Mouse (Mus musculus): ENCODE data around the gene Aoc1. TPM values are rescaled to one million over a fixed set of nuclear protein-coding genes. Genes with fewer than 3 reads are reported as not detected.
A peak's percentile ranks its signal among the peaks of the same experiment; 100 is the strongest.
"Not testable (repeated sequence)": the region's sequence is repeated elsewhere in the genome, so short reads cannot be mapped to it uniquely, and the experiment has no call there.

The Aoc1 gene
- total RNA-seq, 2 experiments from 2014 or later: not detected

- peak; percentile 54 to 66 for DNase-seq (ENCODE audit: low spot score in 2 of 2)
- intact Hi-C loops (cut with DNase I): loop anchor here (5.0 kb wide), 1 partner anchor 97 kb away; no protein-coding TSS in a partner anchor
These were observed 12.4 kb upstream of the Aoc1 start for GRCm38 (mm10) chr6:48860130-48860815.

DNA sequence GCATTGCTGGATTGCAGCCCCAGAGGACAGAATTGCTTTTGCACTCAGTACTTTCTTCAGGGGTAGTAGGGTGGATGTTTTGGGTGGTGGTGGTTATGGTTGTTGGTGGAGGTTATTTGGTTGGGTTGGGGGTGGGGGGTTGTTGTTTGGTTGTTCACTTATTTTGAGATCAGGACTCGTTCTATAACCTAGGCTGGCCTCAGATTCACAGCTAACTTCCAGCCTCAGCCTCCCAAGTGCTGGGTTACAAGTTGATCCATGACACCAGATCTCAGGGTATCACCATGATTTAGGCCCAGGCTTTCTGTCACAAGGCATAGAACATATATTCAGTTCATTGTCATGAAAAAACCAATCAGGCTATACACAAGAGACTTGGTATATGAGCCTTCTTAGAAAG lies 11.8 kb upstream of the Aoc1 start:
- no peak for DNase-seq (ENCODE audit: low spot score in 2 of 2)
- intact Hi-C loops (cut with DNase I): loop anchor here (5.0 kb wide), 1 partner anchor 96 kb away; no protein-coding TSS in a partner anchor

GRCm38 (mm10) chr6:48861616-48862280 lies 10.9 kb upstream of the Aoc1 start:
- intact Hi-C loops (cut with DNase I): loop anchor here (5.0 kb wide), 1 partner anchor 96 kb away; no protein-coding TSS in a partner anchor

DNA sequence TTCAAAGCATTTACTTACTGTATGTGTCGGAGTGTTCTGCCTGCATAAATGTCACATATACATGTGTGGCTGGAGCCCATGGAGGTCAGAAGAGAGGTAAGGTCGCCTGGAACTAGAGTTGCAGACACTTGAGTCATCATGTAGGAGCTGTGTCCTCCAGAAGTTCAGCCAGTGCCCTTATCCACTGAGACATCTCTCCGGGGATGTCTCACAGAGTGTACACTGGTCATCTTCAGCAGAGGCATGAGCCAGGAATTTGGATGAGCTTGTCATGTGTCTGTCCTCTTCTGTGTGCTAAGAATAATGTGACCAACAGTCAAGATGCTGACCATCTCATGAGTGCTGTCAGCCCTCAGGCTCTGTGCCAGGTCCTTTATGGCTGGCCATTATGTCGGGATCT lies 9.9 kb upstream of the Aoc1 start:
- intact Hi-C loops (cut with DNase I): loop anchor here (5.0 kb wide), 1 partner anchor 94 kb away; no protein-coding TSS in a partner anchor

More at GRCm38 (mm10) chr6:48861616-48862280, 10.9 kb upstream of the Aoc1 start:
- DNase-seq (ENCODE audit: low spot score in 2 of 2): no peak

GRCm38 (mm10) chr6:48863488-48863887 lies 9.2 kb upstream of the Aoc1 start:
- intact Hi-C loops (cut with DNase I): loop anchor here (5.0 kb wide), 1 partner anchor 94 kb away; no protein-coding TSS in a partner anchor
- no peak for DNase-seq (ENCODE audit: low spot score in 2 of 2)

More for the DNA sequence above, 9.9 kb upstream of the Aoc1 start:
- no peak for DNase-seq (ENCODE audit: low spot score in 2 of 2)

DNA sequence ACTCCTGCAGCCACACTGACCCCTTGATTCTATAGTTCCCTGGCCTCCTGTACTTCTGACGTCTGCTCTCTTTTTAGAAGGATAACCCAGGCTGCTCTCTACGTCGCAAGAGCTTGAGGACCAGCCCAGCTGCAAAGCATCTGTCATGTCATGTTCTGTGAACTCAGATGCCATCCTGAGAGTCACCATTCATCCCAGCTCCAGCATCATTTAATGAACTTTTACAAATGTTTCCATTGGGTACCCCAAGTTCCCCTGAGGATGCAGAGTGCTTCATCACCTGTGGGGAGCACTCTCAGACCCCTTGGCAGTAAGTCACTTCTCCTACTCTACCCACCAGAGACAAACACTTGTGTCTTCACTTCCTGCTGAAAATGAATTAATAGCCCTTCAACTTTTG lies 8.5 kb upstream of the Aoc1 start:
- no peak for DNase-seq (ENCODE audit: low spot score in 2 of 2)
- intact Hi-C loops (cut with DNase I): loop anchor here (5.0 kb wide), 1 partner anchor 93 kb away; no protein-coding TSS in a partner anchor

GRCm38 (mm10) chr6:48864723-48865122 lies 8.0 kb upstream of the Aoc1 start:
- DNase-seq (ENCODE audit: low spot score in 2 of 2): no peak
- intact Hi-C loops (cut with DNase I): loop anchor here (5.0 kb wide), 1 partner anchor 93 kb away; no protein-coding TSS in a partner anchor

DNA sequence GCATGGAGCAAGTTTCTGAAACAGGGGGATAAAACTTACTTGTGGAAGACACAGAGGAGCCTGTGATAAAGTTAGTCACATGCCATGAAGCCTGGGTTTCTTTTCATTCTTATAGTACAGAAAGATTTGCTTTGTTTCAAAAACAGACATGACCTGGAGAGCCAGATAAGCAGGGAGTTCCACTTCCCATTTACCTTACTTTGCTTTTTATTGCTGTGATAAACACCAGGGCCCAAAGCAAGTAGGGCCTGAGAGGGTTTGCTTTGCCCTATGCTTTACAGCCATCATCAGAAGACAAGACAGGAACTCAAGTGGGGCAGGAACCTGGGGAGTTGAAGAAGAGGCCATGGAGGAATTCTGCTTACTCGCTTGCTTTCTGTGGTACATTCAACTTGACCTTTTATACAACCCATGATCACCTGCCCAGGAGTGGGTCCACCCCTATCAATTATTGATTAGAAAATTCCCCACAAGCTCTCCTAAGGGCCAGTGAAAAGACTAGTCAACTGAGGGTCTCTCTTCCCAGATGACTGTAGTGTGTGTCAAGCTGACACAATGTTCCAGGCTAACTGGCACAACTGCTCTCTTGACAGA lies 7.4 kb upstream of the Aoc1 start:
- DNase-seq (ENCODE audit: low spot score in 2 of 2): no peak
- intact Hi-C loops (cut with DNase I): no loop called here

DNA sequence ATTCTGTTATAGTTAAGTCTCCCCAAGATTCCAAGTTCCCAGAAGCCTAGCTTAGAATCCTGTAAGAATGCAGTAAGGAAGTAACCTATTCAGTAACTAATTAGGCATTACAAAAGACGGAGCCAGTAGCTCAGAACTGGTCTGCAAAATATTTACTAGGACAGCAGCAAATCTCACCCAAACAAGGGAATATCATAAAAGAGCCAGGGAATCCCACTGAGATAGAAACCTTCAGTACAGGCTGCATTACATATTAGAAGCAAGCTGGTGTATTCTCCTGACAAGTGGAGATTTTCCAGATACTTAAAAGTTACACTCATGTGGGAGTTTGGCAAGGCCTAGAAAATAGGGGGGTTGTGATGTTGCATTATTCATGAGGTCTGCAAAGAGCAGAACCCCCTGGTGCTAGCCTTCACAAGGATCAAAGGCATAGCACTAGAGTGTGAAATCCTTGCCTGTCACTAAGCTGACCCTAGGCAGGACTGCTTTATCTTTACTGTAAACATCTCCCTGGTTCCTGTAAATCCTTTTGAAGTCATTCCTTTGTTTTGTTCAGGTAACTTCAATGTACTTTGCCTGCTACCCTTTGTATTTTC lies 6.2 kb upstream of the Aoc1 start:
- DNase-seq (ENCODE audit: low spot score in 2 of 2); intact Hi-C loops (cut with DNase I): not testable (repeated sequence)

DNA sequence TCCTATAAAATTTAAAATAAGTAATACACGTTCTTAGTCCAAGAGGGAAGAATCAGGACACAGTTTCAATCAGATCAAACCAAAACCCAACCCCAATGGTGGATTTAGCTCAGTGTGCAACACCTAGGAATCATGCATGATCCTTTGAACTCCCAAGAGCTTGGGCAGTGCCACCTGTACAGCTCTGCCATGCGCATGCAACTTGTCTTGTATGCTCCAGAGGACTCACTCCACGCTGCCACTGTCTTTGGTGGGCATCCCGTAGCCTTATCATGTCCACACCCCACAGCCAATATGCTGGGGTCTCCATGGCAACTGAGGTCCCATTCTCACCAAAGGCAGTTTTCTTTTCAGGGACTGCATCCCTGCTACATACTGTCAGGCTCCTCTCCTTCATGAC lies 5.5 kb upstream of the Aoc1 start:
- intact Hi-C loops (cut with DNase I): no loop called here
- no peak for DNase-seq (ENCODE audit: low spot score in 2 of 2)

DNA sequence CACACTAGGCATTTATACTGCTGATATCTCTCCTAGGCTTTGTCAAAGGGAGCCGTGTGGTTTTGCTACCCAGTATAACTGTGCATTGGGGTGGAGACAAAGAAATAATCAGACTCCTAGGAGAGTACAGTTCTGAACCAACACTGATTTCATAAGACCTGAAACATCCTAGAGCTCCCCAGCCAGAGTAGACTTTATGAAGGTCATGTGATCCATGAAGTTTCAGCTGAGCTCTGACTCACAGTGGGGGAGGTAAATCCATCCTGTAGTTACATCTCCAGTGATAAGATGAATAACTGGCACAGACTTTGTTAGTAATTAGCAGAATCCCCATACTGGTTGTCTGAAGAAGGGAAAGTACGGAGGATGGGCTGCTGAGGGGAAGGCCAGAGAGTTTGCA lies 2.9 kb upstream of the Aoc1 start:
- no peak for DNase-seq (ENCODE audit: low spot score in 2 of 2)
- intact Hi-C loops (cut with DNase I): no loop called here

- intact Hi-C loops (cut with DNase I): no loop called here
- DNase-seq (ENCODE audit: low spot score in 2 of 2): no peak
These were observed 1.9 kb downstream of the Aoc1 start for GRCm38 (mm10) chr6:48874576-48874975.

- DNase-seq (ENCODE audit: low spot score in 2 of 2): no peak
- intact Hi-C loops (cut with DNase I): no loop called here
These were observed 2.8 kb downstream of the Aoc1 start for GRCm38 (mm10) chr6:48875515-48875914.

DNA sequence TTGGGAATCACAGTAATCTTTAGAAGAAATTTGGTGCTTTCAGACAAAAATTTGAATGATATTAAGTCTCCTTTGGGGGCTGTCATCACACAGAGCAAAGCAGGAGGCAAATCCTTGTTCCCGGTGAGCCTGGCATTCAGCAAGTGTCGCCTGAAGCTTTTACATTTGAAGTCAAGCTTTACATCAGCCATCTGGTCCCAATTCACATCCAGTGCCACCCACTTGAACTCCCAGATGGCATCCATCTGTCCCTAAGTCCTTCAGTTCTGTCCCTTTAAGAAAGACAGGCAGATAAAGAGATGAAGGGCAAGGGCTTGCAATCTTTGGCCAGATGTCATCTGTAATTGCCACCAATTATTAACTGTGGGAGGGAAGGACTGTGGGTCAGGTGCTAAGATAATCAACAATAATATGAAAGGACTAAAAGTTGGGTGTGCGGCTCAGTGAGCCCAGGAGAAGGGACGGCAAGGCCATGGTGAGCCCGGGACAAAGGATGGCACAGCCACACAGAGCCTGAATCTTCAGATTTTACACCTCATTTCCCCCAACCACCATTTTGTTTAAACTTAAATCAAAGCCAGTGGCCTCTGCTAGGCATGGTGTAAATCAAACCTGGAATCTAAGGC lies 3.9 kb downstream of the Aoc1 start:
- DNase-seq (ENCODE audit: low spot score in 2 of 2): peak; percentile 12
- intact Hi-C loops (cut with DNase I): no loop called here

DNA sequence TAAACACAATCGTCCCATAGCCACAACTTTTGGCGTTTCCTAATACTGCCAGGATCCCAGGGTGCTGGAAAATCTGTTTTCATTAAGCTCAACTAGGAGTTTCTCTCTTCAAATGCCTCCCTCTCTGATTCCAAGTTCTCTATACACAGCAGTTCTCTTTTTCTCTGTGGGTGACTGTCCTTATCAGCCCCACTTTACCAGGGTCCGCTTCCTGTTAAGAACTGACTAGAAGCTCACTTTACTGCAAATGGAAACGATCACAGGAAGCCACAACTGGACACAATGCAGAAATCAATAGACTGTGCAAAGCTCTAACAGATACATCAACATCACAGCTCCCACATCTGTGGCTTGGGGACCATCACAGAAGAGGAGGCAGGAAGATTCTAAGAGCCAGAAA lies 21.5 kb downstream of the Aoc1 start:
- no peak for DNase-seq (ENCODE audit: low spot score in 2 of 2)

DNA sequence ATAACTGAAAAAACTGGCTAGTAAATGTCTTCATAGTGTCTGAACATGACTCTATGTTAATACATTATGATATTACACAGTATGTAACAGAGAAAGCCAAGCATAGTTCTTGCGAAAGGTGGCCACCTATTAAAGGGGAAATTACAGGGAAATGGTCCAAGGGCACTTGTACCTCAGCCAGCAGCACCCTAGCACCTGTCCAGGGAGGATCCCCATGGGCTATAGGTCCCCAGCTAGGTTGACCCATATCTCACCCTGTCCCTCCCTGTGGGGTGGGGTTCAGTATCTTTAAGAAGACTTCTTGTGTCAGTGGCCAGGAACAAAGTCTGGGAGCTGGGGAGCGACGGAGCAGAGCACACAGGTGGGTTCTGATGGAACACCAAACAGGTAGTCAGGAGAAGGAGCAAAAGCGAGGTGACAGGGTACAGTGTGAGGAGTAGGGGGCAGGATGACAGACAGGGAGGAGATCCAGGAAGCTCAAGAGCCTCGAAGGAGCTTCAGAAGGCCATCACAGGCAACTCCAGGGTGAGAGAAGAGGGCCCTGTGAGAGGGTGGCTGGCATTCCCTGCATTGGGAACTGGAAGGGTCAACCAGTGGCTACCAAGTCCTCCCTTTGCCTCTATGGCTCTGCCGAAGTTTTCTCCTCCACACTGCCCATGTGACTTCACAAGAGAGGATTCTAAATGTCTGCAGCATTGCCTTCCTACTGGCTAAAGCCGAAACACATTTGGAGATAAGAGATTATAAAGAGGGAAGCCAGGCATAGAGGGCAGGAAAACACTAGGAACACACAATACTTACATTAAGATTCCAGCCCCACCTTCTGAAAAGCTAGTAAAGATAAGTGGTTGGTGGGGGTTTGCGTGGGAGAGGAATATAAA lies 22.5 kb downstream of the Aoc1 start:
- no peak for DNase-seq (ENCODE audit: low spot score in 2 of 2)
- intact Hi-C loops (cut with DNase I): no loop called here

More for the DNA sequence above, 21.5 kb downstream of the Aoc1 start:
- intact Hi-C loops (cut with DNase I): no loop called here

DNA sequence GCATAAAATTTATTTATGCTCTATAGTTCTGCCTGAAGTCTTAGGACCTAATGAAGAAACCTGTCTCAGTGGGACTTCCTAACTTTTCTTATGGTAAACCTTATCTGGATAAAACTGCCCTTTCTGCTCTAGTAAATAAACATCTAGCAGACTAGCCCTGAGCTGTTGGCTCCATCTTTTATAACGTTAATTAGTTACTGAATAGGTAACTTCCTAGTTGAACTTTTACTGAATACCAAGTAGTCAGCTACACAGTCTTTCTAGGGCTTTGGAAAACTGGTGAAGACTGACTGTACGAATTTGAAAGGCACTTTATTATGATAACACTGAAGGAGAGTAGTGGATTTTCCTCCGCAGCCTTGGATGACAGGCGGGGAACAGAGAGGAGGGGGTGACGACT lies 23.2 kb downstream of the Aoc1 start:
- intact Hi-C loops (cut with DNase I): no loop called here
- DNase-seq (ENCODE audit: low spot score in 2 of 2): no peak

GRCm38 (mm10) chr6:48896956-48897355 lies 24.3 kb downstream of the Aoc1 start:
- DNase-seq (ENCODE audit: low spot score in 2 of 2): no peak
- intact Hi-C loops (cut with DNase I): no loop called here

DNA sequence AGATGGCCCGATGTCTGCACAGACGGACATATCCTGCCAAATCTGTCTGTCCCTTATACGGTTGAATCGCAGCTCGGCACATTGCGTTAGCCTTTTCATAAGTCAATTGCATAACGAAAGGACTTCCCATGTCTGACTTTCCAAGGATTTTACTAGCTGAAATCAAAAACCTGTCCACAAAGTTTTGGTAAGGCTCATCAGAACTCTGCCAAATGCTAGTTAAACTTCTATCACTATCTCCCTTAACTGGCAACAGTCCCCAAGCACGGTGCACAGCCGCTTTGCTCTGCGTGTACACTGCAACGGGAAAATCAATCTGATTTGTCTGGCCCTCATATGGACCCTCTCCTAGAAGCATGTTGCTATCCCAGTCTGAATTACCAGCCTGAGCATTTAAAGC lies 28.6 kb downstream of the Aoc1 start:
- DNase-seq (ENCODE audit: low spot score in 2 of 2); intact Hi-C loops (cut with DNase I): not testable (repeated sequence)

All from left cerebral cortex, postnatal 14 days (tissue).